Mouse (Mus musculus) intestine, embryonic 15.5 days (tissue): ENCODE data around the gene Adra2a. TPM values are rescaled to one million over a fixed set of nuclear protein-coding genes. Genes with fewer than 3 reads are reported as not detected.

Experiments used
- ATAC-seq: fragments of 200-750 bp; cut with Nextera tagmentation; 2 replicates; pipeline ENCODE4 v1.8.0; 2017; ENCODE audit warnings: moderate TSS enrichment, moderate library complexity
- H3K27ac ChIP-seq: fragments of 300-500 bp; sonication (generic); 2 replicates; pipeline ENCODE4 v1.5.1; 2015; ENCODE audit warnings: mild to moderate bottlenecking, inconsistent platforms
- H3K27me3 ChIP-seq: fragments of 300-500 bp; sonication (generic); replicated peaks from 2 replicates; pipeline ENCODE4 v1.6.1; 2015; ENCODE audit warnings: inconsistent platforms
- H3K36me3 ChIP-seq: fragments of 300-500 bp; sonication (generic); 2 replicates; pipeline ENCODE4 v1.6.1; 2015; ENCODE audit warnings: inconsistent platforms
- H3K4me1 ChIP-seq: fragments of 300-500 bp; sonication (generic); replicated peaks from 2 replicates; pipeline ENCODE4 v1.6.1; 2015; ENCODE audit warnings: inconsistent platforms
- H3K4me2 ChIP-seq: fragments of 300-500 bp; sonication (generic); replicated peaks from 2 replicates; pipeline ENCODE4 v1.6.1; 2015; ENCODE audit warnings: mild to moderate bottlenecking, inconsistent platforms
- H3K4me3 ChIP-seq: fragments of 300-500 bp; sonication (generic); replicated peaks from 2 replicates; pipeline ENCODE4 v1.5.1; 2015; ENCODE audit warnings: inconsistent platforms
- H3K9ac ChIP-seq: fragments of 300-500 bp; sonication (generic); 2 replicates; pipeline ENCODE4 v1.6.1; 2015; ENCODE audit warnings: inconsistent platforms
- H3K9me3 ChIP-seq: fragments of 300-500 bp; sonication (generic); 2 replicates; pipeline ENCODE4 v1.6.1; 2016; ENCODE audit warnings: inconsistent platforms
- WGBS: fragments of 180-500 bp; shearing (Covaris S2); methylation state at CpG from one replicate; pipeline ENCODE4 v1.1.7; 2015; 5-methylcytosine and 5-hydroxymethylcytosine counted together
- polyA plus RNA-seq: library from polyadenylated mRNA; unstranded; fragments of >200 nt; fragmentation: Nextera tagmentation; extraction: Ambion mirVana; gene quantifications from 2 replicates; pipeline ENCODE4 v1.2.1, GENCODE M21; 2015

Gene Adra2a
- polyA plus RNA-seq, 1 experiment from 2014 or later, result 1.4 TPM

DNA sequence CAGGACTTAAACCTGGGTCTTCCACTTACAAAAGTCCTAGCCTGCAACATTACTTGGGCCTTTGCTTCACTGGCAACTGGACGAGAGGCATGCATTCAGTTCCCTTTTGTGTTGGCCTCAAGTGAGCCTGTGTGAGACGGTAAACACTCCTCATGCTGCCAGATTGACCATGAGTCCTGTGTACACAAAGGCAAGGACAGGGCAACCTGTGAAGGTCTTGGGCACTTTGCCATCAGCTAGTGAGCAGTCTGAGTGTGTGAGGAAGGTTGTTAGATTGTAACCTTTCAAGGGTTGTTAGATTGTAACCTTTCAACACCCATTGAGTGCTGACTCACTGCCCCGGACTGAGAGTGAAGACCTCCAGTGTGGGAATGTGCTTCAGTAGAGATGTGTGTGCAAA lies 49.6 kb downstream of the Adra2a start:
- WGBS, result 92% methylated on average over 3 of the region's 3 CpGs
- no peak overlapping the region for H3K27ac ChIP-seq
- H3K4me2 ChIP-seq, result no peak overlapping the region
- H3K27me3 ChIP-seq, result no peaks in the 10 kb centered on the region
- H3K36me3 ChIP-seq, result no peaks in the 10 kb centered on the region
- no peak for ATAC-seq
- H3K9ac ChIP-seq, result no peak overlapping the region
- no peak overlapping the region for H3K4me3 ChIP-seq
- no peaks in the 10 kb centered on the region for H3K9me3 ChIP-seq
- H3K4me1 ChIP-seq, result no peaks in the 10 kb centered on the region

DNA sequence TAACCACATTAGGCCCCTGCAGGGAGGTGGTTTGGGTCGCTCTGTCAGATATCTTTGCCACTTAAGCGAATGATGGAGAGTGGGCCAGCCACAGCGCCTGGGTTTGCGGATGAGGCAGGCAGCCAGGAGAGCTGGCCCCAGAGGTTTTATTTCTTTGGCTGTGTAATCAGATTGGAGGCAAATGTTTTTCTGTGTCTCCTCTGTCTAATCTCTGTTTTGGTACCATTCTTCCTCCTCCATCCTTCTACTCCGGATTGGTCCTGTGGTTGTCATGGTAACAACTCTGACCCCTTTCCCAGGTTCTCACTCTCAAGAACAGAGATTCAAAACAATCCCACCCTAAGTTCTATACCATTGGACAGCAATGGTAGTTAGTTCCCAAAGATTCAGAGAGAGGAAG lies 51.8 kb downstream of the Adra2a start:
- Histone ChIP-seq H3K4me3 (no peak overlapping the region), H3K4me1 (no peaks in the 10 kb centered on the region), H3K27me3 (no peaks in the 10 kb centered on the region), H3K4me2 (no peak overlapping the region), H3K27ac (no peak overlapping the region), H3K9ac (no peak overlapping the region), H3K36me3 (no peaks in the 10 kb centered on the region), H3K9me3 (no peaks in the 10 kb centered on the region)
- WGBS, result 71% methylated on average over 5 of the region's 5 CpGs
- ATAC-seq, result no peak

DNA sequence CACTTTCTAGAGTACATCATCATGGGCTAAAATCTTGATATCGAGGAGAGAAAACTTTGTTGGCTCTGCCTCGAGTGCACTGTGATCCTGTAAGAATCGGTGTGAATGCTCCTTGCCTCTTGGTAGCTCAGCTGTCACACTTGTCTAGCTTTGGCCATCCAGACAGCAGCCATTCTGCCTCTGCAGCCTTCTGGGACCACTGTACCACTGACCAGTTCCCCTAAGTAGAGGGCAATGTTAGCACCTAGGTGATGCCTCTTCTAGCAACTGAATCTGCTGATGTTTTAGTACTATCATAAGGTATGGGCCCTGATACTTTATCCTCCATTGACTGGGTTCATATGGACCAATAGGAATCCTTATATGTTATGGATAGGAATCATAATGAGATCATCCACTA lies 54.4 kb downstream of the Adra2a start:
- H3K4me2 ChIP-seq, result no peak overlapping the region
- H3K27me3 ChIP-seq, result no peaks in the 10 kb centered on the region
- H3K4me3 ChIP-seq, result no peak overlapping the region
- no peaks in the 10 kb centered on the region for H3K36me3 ChIP-seq
- no peak for ATAC-seq
- H3K27ac ChIP-seq, result no peak overlapping the region
- whole genome bisulfite sequencing, result 83% methylated on average over 3 of the region's 3 CpGs
- H3K4me1 ChIP-seq, result no peaks in the 10 kb centered on the region
- no peak overlapping the region for H3K9ac ChIP-seq
- no peaks in the 10 kb centered on the region for H3K9me3 ChIP-seq

Other genes starting within 250 kb of the Adra2a start
- 65.1 and 73.7 TPM in 2 replicates for gene Pdcd4, start 151.9 kb upstream of the Adra2a start, polyA plus RNA-seq
- 37.5 and 42.9 TPM in 2 replicates for gene Shoc2, start 99.8 kb upstream of the Adra2a start, polyA plus RNA-seq
- 73.3 and 79.2 TPM in 2 replicates for gene Bbip1, start 99.5 kb upstream of the Adra2a start, polyA plus RNA-seq